19 mouse cellular contexts compared by ENCODE assay signal in the genomic region with DNA sequence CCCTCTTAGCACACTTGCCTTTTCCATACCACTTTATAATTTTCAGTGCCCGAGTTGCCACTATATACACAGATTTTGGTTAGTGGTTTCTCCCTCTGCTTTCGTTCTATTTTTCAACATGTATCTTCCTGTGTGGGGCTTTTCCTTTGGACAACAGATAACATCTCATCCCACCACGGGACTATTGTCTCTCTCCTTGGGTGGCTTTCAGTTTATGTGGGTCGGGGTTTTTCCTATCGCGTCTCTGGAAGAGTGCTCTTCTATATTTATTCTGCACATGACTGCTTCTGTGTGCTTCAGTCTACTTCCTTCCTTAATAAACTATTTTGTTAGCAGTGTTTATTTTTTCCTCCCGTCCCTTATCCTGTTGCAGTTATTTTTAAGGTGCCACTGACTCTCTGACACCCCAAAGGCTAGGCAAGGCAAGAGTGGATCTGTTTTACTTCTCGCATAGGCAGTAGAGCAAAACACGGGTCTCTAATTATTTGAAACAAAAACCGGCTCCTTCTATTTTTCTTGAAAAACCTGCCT.
DNase-seq lines count a peak whose midpoint lies in the region; ATAC-seq lines count a peak whose summit lies in the region.
"Had no signal": no experiment of that assay in that cellular context is flagged by ENCODE, and none has a peak within 500 bp of the region (broad histone marks: within the 10 kb centered on the region; RNA-seq: fewer than 3 reads in every experiment).

No protein-coding gene starts in this region.

- 28% methylated on average over 10 of the region's 10 CpGs for WGBS in kidney, embryonic 14.5 days

- no peak overlapping the region for H3K9ac ChIP-seq in kidney, embryonic 14.5 days (ENCODE audit: low read depth, low read length)
- H3K9ac ChIP-seq: forebrain, embryonic 13.5 days; hindbrain, embryonic 12.5 days; liver, embryonic 15.5 days; midbrain, embryonic 15.5 days had no signal

- H3K4me1 ChIP-seq in kidney, embryonic 14.5 days (ENCODE audit: control insufficient read depth, insufficient read depth, low read length): peaks cover 22% of the 10 kb centered on the region
- H3K4me1 ChIP-seq: liver, embryonic 15.5 days had no signal

- no peak overlapping the region; the same call in 1 of the 2 replicates for H3K27ac ChIP-seq in kidney, embryonic 14.5 days (ENCODE audit: low read depth, low read length)
- H3K27ac ChIP-seq: embryonic facial prominence, embryonic 10.5 days; forebrain, embryonic 13.5 days; hindbrain, embryonic 12.5 days; liver, embryonic 15.5 days; midbrain, embryonic 15.5 days had no signal

- no peak overlapping the region for H3K4me2 ChIP-seq in kidney, embryonic 14.5 days (replicated peaks; ENCODE audit: low read depth, low read length)
- H3K4me2 ChIP-seq: forebrain, embryonic 13.5 days; hindbrain, embryonic 12.5 days; liver, embryonic 15.5 days; midbrain, embryonic 15.5 days had no signal

- no peaks in the 10 kb centered on the region for H3K9me3 ChIP-seq in kidney, embryonic 14.5 days (ENCODE audit: control insufficient read depth, low read length)
- H3K9me3 ChIP-seq: forebrain, embryonic 13.5 days; hindbrain, embryonic 12.5 days; liver, embryonic 15.5 days; midbrain, embryonic 15.5 days had no signal

- DNase-seq in heart, adult 18-20 months: peak; percentile 22 to 29
- DNase-seq in heart, postnatal 36 days: no peak
- DNase-seq in kidney, adult 8-10 months: no peak
- peak; percentile 35 for DNase-seq in lung, postnatal 10 days
- no peak for DNase-seq in lung, postnatal 36 days
- no peak for DNase-seq in left cerebral cortex, adult 8-10 months (ENCODE audit: low spot score in 2 of 2)
- DNase-seq: adrenal gland, adult 8-10 months; cerebellum, adult 2 months; gastrocnemius, postnatal 36 days; retina, postnatal 1 day; right cerebral cortex, postnatal 4 days; thymus, postnatal 25 days had no signal

- intact Hi-C loops in heart, postnatal 36 days (cut with DNase I): no loop called here

- no peaks in the 10 kb centered on the region for H3K27me3 ChIP-seq in kidney, embryonic 14.5 days (ENCODE audit: control insufficient read depth, insufficient read depth, low read length)
- H3K27me3 ChIP-seq: forebrain, embryonic 13.5 days; hindbrain, embryonic 12.5 days; liver, embryonic 15.5 days; midbrain, embryonic 15.5 days had no signal

- peak; percentile 21; the same call in 1 of the 2 replicates for ATAC-seq in kidney, embryonic 14.5 days (ENCODE audit: low FRiP score, low TSS enrichment)
- ATAC-seq: forebrain, embryonic 13.5 days; inflammation-experienced regulatory T-cells, adult 6 months; midbrain, embryonic 15.5 days had no signal

- H3K4me3 ChIP-seq in kidney, embryonic 14.5 days (ENCODE audit: low read length): no peak overlapping the region
- H3K4me3 ChIP-seq: embryonic facial prominence, embryonic 10.5 days; forebrain, embryonic 13.5 days; hindbrain, embryonic 12.5 days; liver, embryonic 15.5 days; midbrain, embryonic 15.5 days had no signal

- no peaks in the 10 kb centered on the region for H3K36me3 ChIP-seq in kidney, embryonic 14.5 days (ENCODE audit: control insufficient read depth, insufficient read depth, low read length)
- H3K36me3 ChIP-seq: embryonic facial prominence, embryonic 10.5 days; hindbrain, embryonic 12.5 days; liver, embryonic 15.5 days; midbrain, embryonic 15.5 days had no signal

Comparison
In these comparisons a context has a peak if more than half of its experiments do, and no peak if none do; other contexts are left out.
1. DNase-seq: peak in heart, adult 18-20 months (2 of 2) and lung, postnatal 10 days (single experiment); none in heart, postnatal 36 days (0 of 2), kidney, adult 8-10 months (0 of 2), lung, postnatal 36 days (single experiment) and left cerebral cortex, adult 8-10 months (0 of 2).